Mouse (Mus musculus) cerebellum, adult 2 months (tissue): Measurements from ENCODE around the gene Kdf1. TPM values are rescaled to one million over a fixed set of nuclear protein-coding genes. Genes with fewer than 3 reads are reported as not detected.

ENCODE experiments used
- DNase-seq, 2 experiments: peaks; one replicate each; pipeline ENCODE4 v3.0.0; 2021
- H3K27ac ChIP-seq: fragments of 200-500 bp; 2 replicates; pipeline ENCODE4 v1.5.1; 2012; ENCODE audit warnings: low read length, control low read depth, inconsistent platforms; ENCODE audit not compliant: insufficient read depth
- H3K27me3 ChIP-seq: fragments of 200-500 bp; 2 replicates; pipeline ENCODE4 v1.6.1; 2012; ENCODE audit warnings: inconsistent platforms, mild to moderate bottlenecking, low read length, moderate library complexity; ENCODE audit not compliant: control insufficient read depth, insufficient read depth
- H3K4me1 ChIP-seq: fragments of 200-500 bp; 2 replicates; pipeline ENCODE4 v1.6.1; 2011; ENCODE audit warnings: low read length; ENCODE audit not compliant: control insufficient read depth, insufficient read depth
- H3K4me3 ChIP-seq: fragments of 200-500 bp; replicated peaks from 2 replicates; pipeline ENCODE3; 2011; ENCODE audit warnings: mild to moderate bottlenecking, low read depth, low read length, control low read depth; ENCODE audit not compliant: insufficient read depth
- CTCF ChIP-seq: fragments of 200-500 bp; IDR thresholded peaks from 2 replicates; pipeline ENCODE4 v1.5.1; 2011; ENCODE audit warnings: low read depth, mild to moderate bottlenecking, control low read depth, low read length, moderate library complexity, borderline replicate concordance; ENCODE audit not compliant: insufficient read depth
- POLR2A ChIP-seq: fragments of 200-500 bp; IDR thresholded peaks from 2 replicates; pipeline ENCODE4 v1.6.1; 2011; ENCODE audit warnings: low read length, control low read depth, borderline replicate concordance; ENCODE audit not compliant: insufficient read depth
- WGBS: fragments of 180-500 bp; shearing (Covaris S2); methylation state at CpG from one replicate; pipeline ENCODE4 v1.1.7; 2018; 5-methylcytosine and 5-hydroxymethylcytosine counted together
- polyA plus RNA-seq: library from polyadenylated mRNA; depleted of rRNA; stranded (reverse); fragments of >200 nt; gene quantifications from 2 replicates; pipeline ENCODE4 v1.2.3, GENCODE M21; 2012; rRNA removed

Kdf1 gene
- polyA plus RNA-seq, 1 experiment = not detected

DNA sequence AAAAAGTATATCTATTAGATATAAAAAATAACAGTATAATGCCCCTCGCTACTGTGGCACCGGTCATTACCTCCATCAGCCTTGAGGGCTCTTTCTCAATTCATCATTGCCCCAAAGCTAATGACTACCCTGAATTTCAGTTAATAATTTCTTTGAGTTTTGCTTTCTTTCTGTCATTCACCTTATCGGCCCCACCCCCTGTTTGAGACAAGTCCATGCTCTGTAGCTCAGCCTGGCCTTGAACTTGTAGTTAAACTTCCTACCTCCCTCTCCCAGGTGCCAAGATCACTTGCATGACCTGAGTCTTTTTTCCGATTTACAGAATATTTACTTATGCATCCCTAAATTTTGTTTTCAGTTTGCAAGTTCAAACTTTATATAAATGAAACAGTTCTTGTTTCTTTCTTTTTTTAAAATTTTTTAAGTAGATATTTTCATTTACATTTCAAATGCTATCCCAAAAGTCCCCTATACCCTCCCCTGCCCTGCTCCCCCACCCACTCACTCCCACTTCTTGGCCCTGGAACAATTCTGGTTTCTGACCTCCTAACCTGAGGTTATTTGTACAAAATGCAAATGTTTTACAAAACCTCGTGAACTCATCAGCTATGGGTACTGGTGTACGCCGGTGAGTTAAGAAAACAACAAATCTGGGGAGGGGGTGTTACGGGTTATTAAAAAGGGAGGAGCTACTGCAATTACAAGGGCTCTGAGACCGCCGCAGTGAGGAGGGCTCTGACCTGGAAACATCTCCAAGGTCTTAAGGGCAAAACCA, 50.7 kb downstream of the Kdf1 start:
- WGBS = 74% methylated on average over 10 of the region's 10 CpGs
- Histone ChIP-seq H3K4me1 (no peaks in the 10 kb centered on the region), H3K27me3 (no peaks in the 10 kb centered on the region), H3K4me3 (no peak overlapping the region), H3K27ac (no peak overlapping the region)
- TF ChIP-seq CTCF (no peak), POLR2A (no peak)
- no peak for DNase-seq

- Histone ChIP-seq H3K27me3 (no peaks in the 10 kb centered on the region), H3K27ac (no peak overlapping the region), H3K4me3 (no peak overlapping the region), H3K4me1 (no peaks in the 10 kb centered on the region)
- DNase-seq = no peak
- TF ChIP-seq POLR2A (no peak), CTCF (no peak)
- WGBS = 35% methylated on average over 10 of the region's 10 CpGs
These were observed 51.3 kb downstream of the Kdf1 start for GRCm38 (mm10) chr4:133570066-133570466.

DNA sequence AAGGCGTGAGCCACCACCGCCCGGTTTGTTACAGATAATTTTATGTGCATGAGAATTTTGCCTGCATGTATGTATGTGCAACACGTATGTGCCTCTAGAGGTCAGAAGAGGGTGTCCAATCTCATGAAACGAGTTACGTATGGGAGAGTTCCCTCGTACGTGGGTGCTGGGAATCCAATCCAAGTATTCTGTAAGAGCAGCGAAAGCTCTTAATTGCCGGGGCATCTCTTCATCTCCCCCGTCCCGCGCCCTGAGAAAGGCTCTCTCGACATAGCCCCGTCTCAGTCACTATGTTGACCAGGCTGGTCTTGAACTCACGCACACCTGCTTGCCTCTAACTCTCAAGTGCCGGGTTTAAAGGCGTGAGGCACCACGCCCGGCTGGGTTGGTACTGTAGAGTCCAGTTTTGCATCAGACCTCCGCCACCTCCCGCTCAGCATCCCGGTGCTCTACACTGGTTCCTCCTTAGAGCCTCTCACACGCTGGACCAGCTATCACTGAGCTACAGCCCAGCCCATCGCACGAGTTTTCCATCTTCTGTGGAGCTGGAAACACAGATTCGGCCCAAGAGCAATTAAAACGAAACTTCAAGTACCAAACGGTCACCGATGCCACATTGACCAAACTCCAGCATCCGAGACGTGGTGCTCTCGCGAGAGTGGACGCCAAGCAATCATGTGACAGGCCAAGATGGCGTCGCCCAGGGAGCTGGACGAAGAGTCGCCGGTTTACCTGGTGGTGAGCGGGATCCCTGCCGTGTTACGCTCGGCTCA, 55.5 kb downstream of the Kdf1 start, which contains the start of gene Gpatch3:
Gpatch3 (plus strand) TSS at position 676 of the 773 bp plus-strand sequence.
- WGBS = 3% methylated on average over 44 of the region's 44 CpGs

DNA sequence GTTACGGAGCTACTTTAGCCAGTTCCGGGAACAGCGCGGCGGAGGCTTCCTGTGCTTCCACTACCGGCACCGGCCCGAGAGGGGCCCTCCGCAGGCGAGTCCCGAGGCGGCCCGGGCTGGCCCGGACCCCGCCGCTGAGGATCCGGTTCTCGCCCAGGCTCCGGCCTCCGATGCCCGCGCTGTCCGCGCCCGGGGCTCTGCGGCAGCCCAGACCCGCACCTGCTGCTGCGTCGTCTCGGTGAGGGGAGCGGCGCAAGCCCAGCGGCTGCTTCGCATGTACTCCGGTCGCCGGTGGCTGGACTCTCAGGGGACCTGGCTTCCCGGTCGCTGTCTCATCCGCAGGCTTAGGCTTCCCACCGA, 56.1 kb downstream of the Kdf1 start:
- under 1% methylated on average over 41 of the region's 41 CpGs for WGBS
- no peak for DNase-seq
- no peaks in the 10 kb centered on the region for H3K27me3 ChIP-seq
- H3K27ac ChIP-seq = no peak overlapping the region
- H3K4me3 ChIP-seq = peak overlapping the region; percentile 76
- no peaks in the 10 kb centered on the region for H3K4me1 ChIP-seq
- TF ChIP-seq CTCF (no peak), POLR2A (no peak)

More for the DNA sequence above, 55.5 kb downstream of the Kdf1 start, which contains the start of gene Gpatch3:
- peak; percentile 92 for DNase-seq
- Histone ChIP-seq H3K4me1 (no peaks in the 10 kb centered on the region), H3K27ac (peak within 1 kb of the TSS; percentile 8), H3K4me3 (peak within 1 kb of the TSS; percentile 76), H3K27me3 (no peaks in the 10 kb centered on the region)
- no peak for TF ChIP-seq CTCF
- TF ChIP-seq POLR2A = peak; percentile 91

GRCm38 (mm10) chr4:133577983-133578382, 59.2 kb downstream of the Kdf1 start:
- no peak for DNase-seq
- H3K4me3 ChIP-seq = no peak overlapping the region
- no peak overlapping the region for H3K27ac ChIP-seq
- WGBS = 32% methylated on average over 12 of the region's 12 CpGs
- no peaks in the 10 kb centered on the region for H3K27me3 ChIP-seq
- TF ChIP-seq CTCF = no peak
- TF ChIP-seq POLR2A = no peak
- H3K4me1 ChIP-seq = no peaks in the 10 kb centered on the region

Other genes starting within 250 kb of the Kdf1 start
- 152 and 153 TPM in 2 replicates for gene Tmem222, start 241.2 kb upstream of the Kdf1 start, polyA plus RNA-seq
- gene Wdtc1, start 165.5 kb upstream of the Kdf1 start, polyA plus RNA-seq = 46.3 and 46.6 TPM in 2 replicates
- gene Slc9a1, start 149.3 kb upstream of the Kdf1 start, polyA plus RNA-seq = 47.6 and 49.5 TPM in 2 replicates
- gene Tent5b, start 38.8 kb upstream of the Kdf1 start, polyA plus RNA-seq = 0.21 and 0.26 TPM in 2 replicates
- gene Trnp1, start 20.4 kb upstream of the Kdf1 start, polyA plus RNA-seq = 153 and 162 TPM in 2 replicates
- 197 and 231 TPM in 2 replicates for gene Nudc, start 27.0 kb downstream of the Kdf1 start, polyA plus RNA-seq
- gene Nr0b2, start 34.4 kb downstream of the Kdf1 start, polyA plus RNA-seq = 2.1 and 2.6 TPM in 2 replicates
- gene Gpatch3, start 55.8 kb downstream of the Kdf1 start, polyA plus RNA-seq = 9.4 and 10.2 TPM in 2 replicates
- 23.6 and 23.9 TPM in 2 replicates for gene Gpn2, start 65.4 kb downstream of the Kdf1 start, polyA plus RNA-seq
- gene Sfn, start 83.2 kb downstream of the Kdf1 start, polyA plus RNA-seq = 4.2 and 4.8 TPM in 2 replicates
- 51.8 and 58.7 TPM in 2 replicates for gene Zdhhc18, start 131.2 kb downstream of the Kdf1 start, polyA plus RNA-seq
- gene Pigv, start 153.7 kb downstream of the Kdf1 start, polyA plus RNA-seq = 10.8 and 11.1 TPM in 2 replicates
- gene Arid1a, start 237.8 kb downstream of the Kdf1 start, polyA plus RNA-seq = 49.4 and 52.2 TPM in 2 replicates